Mouse (Mus musculus) gastrocnemius, adult 18-20 months (tissue): ENCODE data around the gene Prf1. TPM values are rescaled to one million over a fixed set of nuclear protein-coding genes. Genes with fewer than 3 reads are reported as not detected.

ENCODE experiments used
- DNase-seq: peaks from one replicate; pipeline ENCODE4 v3.0.0; 2021; ENCODE audit warnings: low spot score
- total RNA-seq, 2 experiments: library from RNA; stranded (reverse); gene quantifications; 2 replicates each; pipeline ENCODE4 v1.2.3; 2021

Prf1 gene
- total RNA-seq, 2 experiments from 2014 or later = not detected

GRCm38 (mm10) chr10:61337665-61338064, 40.0 kb downstream of the Prf1 start:
- no peak for DNase-seq

- DNase-seq = no peak
Measured at GRCm38 (mm10) chr10:61339216-61339615, 41.6 kb downstream of the Prf1 start.

- no peak for DNase-seq
Measured at GRCm38 (mm10) chr10:61340247-61340646, 42.6 kb downstream of the Prf1 start.

GRCm38 (mm10) chr10:61341045-61341444, 43.4 kb downstream of the Prf1 start:
- DNase-seq = no peak

- DNase-seq = peak; percentile 72
Measured at GRCm38 (mm10) chr10:61341557-61341956, 43.9 kb downstream of the Prf1 start.

- no peak for DNase-seq
Measured at GRCm38 (mm10) chr10:61342750-61343149, 45.1 kb downstream of the Prf1 start.

GRCm38 (mm10) chr10:61343950-61344349, 46.3 kb downstream of the Prf1 start:
- peak; percentile 68 for DNase-seq

- no peak for DNase-seq
Measured at GRCm38 (mm10) chr10:61345179-61345578, 47.5 kb downstream of the Prf1 start.

- DNase-seq = no peak
Measured at GRCm38 (mm10) chr10:61346374-61346773, 48.7 kb downstream of the Prf1 start.

GRCm38 (mm10) chr10:61351216-61351615, 53.6 kb downstream of the Prf1 start:
- DNase-seq = no peak

Other genes starting within 250 kb of the Prf1 start
- gene Pcbd1, start 208.5 kb upstream of the Prf1 start, total RNA-seq = 1 to 10 TPM in 1 of 2 experiments, under 1 TPM in 1; 0.50 to 1.2 TPM
- 1 to 10 TPM; 5.8 to 6.1 TPM for gene Sgpl1, start 150.1 kb upstream of the Prf1 start, total RNA-seq
- gene Tbata, start 125.9 kb upstream of the Prf1 start, total RNA-seq = not detected
- gene Adamts14, start 24.4 kb upstream of the Prf1 start, total RNA-seq = 1 to 10 TPM in 1 of 2 experiments, under 1 TPM in 1; 0.88 to 1.2 TPM
- 1 to 10 TPM; 5.1 to 6.3 TPM for gene Pald1, start 85.7 kb downstream of the Prf1 start, total RNA-seq
- under 1 TPM; 0.09 to 0.11 TPM for gene Nodal, start 120.1 kb downstream of the Prf1 start, total RNA-seq
- gene Eif4ebp2, start 154.8 kb downstream of the Prf1 start, total RNA-seq = 100 to 1,000 TPM; 147 to 178 TPM
- 100 to 1,000 TPM; 161 to 167 TPM for gene Lrrc20, start 178.0 kb downstream of the Prf1 start, total RNA-seq